Mouse (Mus musculus) heart, embryonic 16.5 days (tissue): ENCODE measurements at regions not wholly inside any gene's neighbourhood (a gene's known extent, or its start where the extent isn't known, plus 50 kb on each side); places are given as distances from the start of the nearest gene placed in this dataset.

Experiments
- ATAC-seq: fragments of 200-750 bp; cut with Nextera tagmentation; replicated peaks from 2 replicates; pipeline ENCODE4 v1.8.0; 2017; ENCODE audit warnings: moderate number of reproducible peaks; ENCODE audit not compliant: insufficient read depth, low FRiP score; ENCODE audit errors: extremely low read depth
- H3K27ac ChIP-seq: fragments of 300-500 bp; sonication (generic); 2 replicates; pipeline ENCODE4 v1.5.1; 2014; ENCODE audit warnings: mild to moderate bottlenecking, low read length, control low read depth, moderate library complexity
- H3K27me3 ChIP-seq: fragments of 300-500 bp; sonication (generic); 2 replicates; pipeline ENCODE4 v1.6.1; 2014; ENCODE audit warnings: low read length, mixed read lengths; ENCODE audit not compliant: control insufficient read depth, insufficient read depth
- H3K36me3 ChIP-seq: fragments of 300-500 bp; sonication (generic); 2 replicates; pipeline ENCODE4 v1.6.1; 2014; ENCODE audit not compliant: control insufficient read depth, insufficient read depth
- H3K4me1 ChIP-seq: fragments of 300-500 bp; sonication (generic); 2 replicates; pipeline ENCODE4 v1.6.1; 2014; ENCODE audit warnings: low read length, mixed read lengths; ENCODE audit not compliant: control insufficient read depth, insufficient read depth
- H3K4me2 ChIP-seq: fragments of 300-500 bp; sonication (generic); 2 replicates; pipeline ENCODE4 v1.6.1; 2014; ENCODE audit warnings: low read depth, mild to moderate bottlenecking, control low read depth, low read length
- H3K4me3 ChIP-seq: fragments of 300-500 bp; sonication (generic); 2 replicates; pipeline ENCODE4 v1.5.1; 2014; ENCODE audit warnings: mild to moderate bottlenecking, control low read depth, low read length
- H3K9ac ChIP-seq: fragments of 300-500 bp; sonication (generic); 2 replicates; pipeline ENCODE4 v1.6.1; 2014; ENCODE audit warnings: low read length, control low read depth
- H3K9me3 ChIP-seq: fragments of 300-500 bp; sonication (generic); replicated peaks from 2 replicates; pipeline ENCODE4 v1.6.1; 2016; ENCODE audit warnings: low read length; ENCODE audit not compliant: control insufficient read depth
- WGBS: fragments of 180-500 bp; shearing (Covaris S2); extraction: QIAGEN DNeasy Blood & Tissue Kit; methylation state at CpG from one replicate; pipeline ENCODE4 v1.1.7; 2014; 5-methylcytosine and 5-hydroxymethylcytosine counted together

DNA sequence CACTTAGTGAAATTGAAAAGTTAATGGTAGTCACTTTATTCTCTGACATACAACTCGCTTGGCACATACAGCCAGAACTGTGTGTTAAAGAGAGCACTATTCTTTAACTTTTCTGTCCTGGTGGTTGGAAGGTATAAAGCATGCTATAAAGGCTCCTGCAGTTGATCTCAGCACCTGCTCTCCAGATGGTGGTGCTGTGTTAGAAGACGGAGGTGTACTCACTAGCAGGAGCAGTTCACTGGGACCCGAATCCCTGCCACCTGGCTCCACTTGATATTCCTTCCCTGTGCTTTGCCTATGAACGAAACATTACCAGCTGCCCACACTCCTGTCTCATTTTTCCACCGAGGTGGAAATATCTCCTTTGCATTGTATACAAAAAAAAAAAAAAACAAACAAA lies 373.2 kb upstream of the Adamts16 start:
- Histone ChIP-seq H3K4me1 (no peaks in the 10 kb centered on the region), H3K36me3 (no peaks in the 10 kb centered on the region), H3K9ac (no peak overlapping the region), H3K9me3 (no peaks in the 10 kb centered on the region), H3K4me3 (no peak overlapping the region), H3K27me3 (no peaks in the 10 kb centered on the region), H3K27ac (no peak overlapping the region), H3K4me2 (no peak overlapping the region)
- no peak for ATAC-seq
- 53% methylated on average over 5 of the region's 5 CpGs for WGBS

GRCm38 (mm10) chr13:71211363-71211762 lies 369.8 kb upstream of the Adamts16 start:
- ATAC-seq = no peak
- H3K36me3 ChIP-seq = no peaks in the 10 kb centered on the region
- WGBS = 69% methylated on average over 4 of the region's 4 CpGs
- no peaks in the 10 kb centered on the region for H3K9me3 ChIP-seq
- H3K27me3 ChIP-seq = no peaks in the 10 kb centered on the region
- no peak overlapping the region for H3K9ac ChIP-seq
- no peak overlapping the region for H3K4me2 ChIP-seq
- no peaks in the 10 kb centered on the region for H3K4me1 ChIP-seq
- H3K4me3 ChIP-seq = no peak overlapping the region
- no peak overlapping the region for H3K27ac ChIP-seq

GRCm38 (mm10) chr13:71210658-71211251 lies 369.1 kb upstream of the Adamts16 start:
- Histone ChIP-seq H3K27ac (no peak overlapping the region), H3K4me2 (no peak overlapping the region), H3K27me3 (no peaks in the 10 kb centered on the region), H3K9me3 (no peaks in the 10 kb centered on the region), H3K36me3 (no peaks in the 10 kb centered on the region), H3K9ac (no peak overlapping the region), H3K4me3 (no peak overlapping the region), H3K4me1 (no peaks in the 10 kb centered on the region)
- no peak for ATAC-seq
- WGBS = 53% methylated on average over 7 of the region's 7 CpGs

DNA sequence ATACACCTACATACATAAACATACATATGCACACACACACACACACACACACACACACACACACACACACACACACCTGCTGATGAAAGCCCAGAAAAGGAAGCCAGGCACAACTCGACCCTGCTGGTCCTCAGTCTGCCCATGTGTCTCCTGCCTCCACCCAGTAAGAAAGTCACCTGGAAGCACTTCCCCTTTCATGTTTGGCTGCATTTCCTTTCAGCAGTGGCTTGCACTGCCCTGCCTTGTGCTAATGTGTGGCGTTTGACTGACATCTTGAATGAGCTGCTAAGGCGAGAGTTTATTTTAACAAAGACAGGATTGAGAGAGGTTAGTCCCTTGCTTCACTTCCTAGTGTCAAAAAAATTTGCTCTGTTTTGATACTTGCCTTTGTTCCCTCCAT lies 364.1 kb upstream of the Adamts16 start:
- Histone ChIP-seq H3K27ac (no peak overlapping the region), H3K4me3 (no peak overlapping the region), H3K4me2 (no peak overlapping the region), H3K9ac (no peak overlapping the region), H3K36me3 (no peaks in the 10 kb centered on the region), H3K27me3 (no peaks in the 10 kb centered on the region), H3K9me3 (no peaks in the 10 kb centered on the region), H3K4me1 (no peaks in the 10 kb centered on the region)
- no peak for ATAC-seq
- WGBS = 34% methylated on average over 3 of the region's 3 CpGs

GRCm38 (mm10) chr13:71200656-71201055 lies 359.0 kb upstream of the Adamts16 start:
- no peaks in the 10 kb centered on the region for H3K4me1 ChIP-seq
- H3K27me3 ChIP-seq = no peaks in the 10 kb centered on the region
- H3K27ac ChIP-seq = no peak overlapping the region
- H3K4me3 ChIP-seq = no peak overlapping the region
- H3K9ac ChIP-seq = no peak overlapping the region
- H3K36me3 ChIP-seq = no peaks in the 10 kb centered on the region
- 37% methylated on average over 3 of the region's 3 CpGs for WGBS
- no peaks in the 10 kb centered on the region for H3K9me3 ChIP-seq
- no peak for ATAC-seq
- no peak overlapping the region for H3K4me2 ChIP-seq

GRCm38 (mm10) chr13:71195675-71196074 lies 354.1 kb upstream of the Adamts16 start:
- no peaks in the 10 kb centered on the region for H3K4me1 ChIP-seq
- no peak overlapping the region for H3K27ac ChIP-seq
- no peak overlapping the region for H3K4me2 ChIP-seq
- H3K36me3 ChIP-seq = no peaks in the 10 kb centered on the region
- H3K27me3 ChIP-seq = no peaks in the 10 kb centered on the region
- WGBS = 87% methylated on average over 4 of the region's 4 CpGs
- no peak overlapping the region for H3K4me3 ChIP-seq
- ATAC-seq = no peak
- no peak overlapping the region for H3K9ac ChIP-seq
- H3K9me3 ChIP-seq = no peaks in the 10 kb centered on the region

DNA sequence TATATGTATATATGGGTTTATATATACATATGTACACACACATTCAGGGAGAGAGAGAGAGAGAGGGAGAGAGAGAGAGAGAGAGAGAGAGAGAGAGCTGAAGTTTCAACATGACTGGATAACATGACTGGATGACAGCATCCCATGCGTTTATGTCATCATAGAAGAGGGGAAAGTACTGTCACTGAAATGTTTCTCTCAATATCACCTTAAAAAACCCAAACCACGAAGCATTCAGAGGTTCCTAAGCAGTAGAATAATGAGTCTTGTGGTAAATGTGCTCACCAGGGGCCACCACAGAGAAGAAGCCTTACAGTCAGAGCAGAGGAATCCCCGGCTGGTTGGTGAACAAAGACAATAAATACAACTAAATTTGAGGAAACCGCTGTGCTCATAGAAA lies 342.9 kb upstream of the Adamts16 start:
- WGBS = 81% methylated on average over 4 of the region's 4 CpGs
- H3K9ac ChIP-seq = no peak overlapping the region
- H3K4me2 ChIP-seq = no peak overlapping the region
- no peaks in the 10 kb centered on the region for H3K27me3 ChIP-seq
- H3K27ac ChIP-seq = no peak overlapping the region
- no peaks in the 10 kb centered on the region for H3K36me3 ChIP-seq
- ATAC-seq = no peak
- H3K4me1 ChIP-seq = no peaks in the 10 kb centered on the region
- H3K9me3 ChIP-seq = no peaks in the 10 kb centered on the region
- no peak overlapping the region for H3K4me3 ChIP-seq

DNA sequence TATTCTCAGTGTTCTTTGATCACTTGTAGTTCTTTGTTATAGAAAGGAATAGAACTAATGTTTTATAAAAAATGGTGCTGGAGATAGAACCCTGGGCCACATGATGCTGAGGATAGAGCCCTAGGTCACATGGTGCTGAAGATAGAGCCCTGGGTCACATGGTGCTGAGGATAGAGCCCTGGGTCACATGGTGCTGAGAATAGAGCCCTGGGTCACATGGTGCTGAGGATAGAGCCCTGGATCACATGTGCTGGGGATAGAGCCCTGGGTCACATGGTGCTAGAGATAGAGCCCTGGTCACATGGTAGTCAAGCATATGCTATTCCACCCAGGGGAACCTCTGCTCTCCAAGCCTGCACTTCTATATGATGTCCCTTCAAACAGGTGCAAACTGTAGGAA lies 337.5 kb upstream of the Adamts16 start:
- Histone ChIP-seq H3K9me3 (no peaks in the 10 kb centered on the region), H3K27ac (no peak overlapping the region), H3K4me2 (no peak overlapping the region), H3K4me1 (no peaks in the 10 kb centered on the region), H3K36me3 (no peaks in the 10 kb centered on the region), H3K27me3 (no peaks in the 10 kb centered on the region), H3K4me3 (no peak overlapping the region), H3K9ac (no peak overlapping the region)
- no peak for ATAC-seq

- H3K27ac ChIP-seq = no peak overlapping the region
- H3K36me3 ChIP-seq = no peaks in the 10 kb centered on the region
- H3K9ac ChIP-seq = no peak overlapping the region
- H3K4me2 ChIP-seq = no peak overlapping the region
- H3K4me1 ChIP-seq = no peaks in the 10 kb centered on the region
- no peaks in the 10 kb centered on the region for H3K27me3 ChIP-seq
- no peak for ATAC-seq
- H3K4me3 ChIP-seq = no peak overlapping the region
- H3K9me3 ChIP-seq = no peaks in the 10 kb centered on the region
Observed at GRCm38 (mm10) chr13:71174335-71174734, 332.7 kb upstream of the Adamts16 start.

GRCm38 (mm10) chr13:71166226-71166625 lies 324.6 kb upstream of the Adamts16 start:
- 75% methylated on average over 3 of the region's 3 CpGs for WGBS
- H3K27ac ChIP-seq = no peak overlapping the region

More at GRCm38 (mm10) chr13:71166226-71166625, 324.6 kb upstream of the Adamts16 start:
- Histone ChIP-seq H3K27me3 (no peaks in the 10 kb centered on the region), H3K36me3 (no peaks in the 10 kb centered on the region), H3K4me2 (no peak overlapping the region), H3K9ac (no peak overlapping the region), H3K9me3 (no peaks in the 10 kb centered on the region), H3K4me3 (no peak overlapping the region), H3K4me1 (no peaks in the 10 kb centered on the region)
- ATAC-seq = no peak
